Mouse (Mus musculus): Measurements from ENCODE around the gene Gm21776.
"Not testable (repeated sequence)": the region's sequence is repeated elsewhere in the genome, so short reads cannot be mapped to it uniquely, and the experiment has no call there.

GRCm38 (mm10) chrY:76378362-76378761, at the start of gene Gm21776:
- not testable (repeated sequence) for TF ChIP-seq CTCF (IDR thresholded peaks at IDR 0.05; ENCODE audit: control insufficient read depth, insufficient read depth, low read length); POLR2A (IDR thresholded peaks at IDR 0.05; ENCODE audit: borderline replicate concordance, control insufficient read depth, low read depth, low read length)

Measured in bone marrow, adult 2 months (tissue).